8 mouse cellular contexts compared by ENCODE assay signal in genomic region chr11:106256775-106257174, GRCm38 (mm10). TPM values are rescaled to one million over a fixed set of nuclear protein-coding genes. Genes with fewer than 3 reads are reported as not detected.
DNase-seq lines count a peak whose midpoint lies in the region; ATAC-seq lines count a peak whose summit lies in the region.

No protein-coding gene starts in this region.

- H3K36me3 ChIP-seq in heart, embryonic 10.5 days = peaks cover 68% of the 10 kb centered on the region
- H3K36me3 ChIP-seq in embryonic facial prominence, embryonic 12.5 days = peaks cover 63% of the 10 kb centered on the region
- H3K36me3 ChIP-seq in intestine, embryonic 16.5 days (ENCODE audit: control insufficient read depth, insufficient read depth, low read length) = peaks cover 3% of the 10 kb centered on the region; the same call in 1 of the 2 replicates
- peaks cover 50% of the 10 kb centered on the region for H3K36me3 ChIP-seq in lung, embryonic 15.5 days

- peak overlapping the region; percentile 96 for H3K4me2 ChIP-seq in embryonic facial prominence, embryonic 12.5 days (replicated peaks)
- H3K4me2 ChIP-seq in intestine, embryonic 16.5 days (ENCODE audit: low read depth, low read length) = peak overlapping the region; percentile 94
- H3K4me2 ChIP-seq in lung, embryonic 15.5 days = peak overlapping the region; percentile 70

- ATAC-seq in embryonic facial prominence, embryonic 12.5 days (ENCODE audit: insufficient number of reproducible peaks, insufficient read depth, low FRiP score, low TSS enrichment) = no peak
- no peak for ATAC-seq in intestine, embryonic 16.5 days
- no peak for ATAC-seq in lung, embryonic 15.5 days (ENCODE audit: borderline replicate concordance, extremely low read depth, low FRiP score, low TSS enrichment)

- H3K27me3 ChIP-seq in heart, embryonic 10.5 days (ENCODE audit: insufficient read depth, poor library complexity, severe bottlenecking) = no peaks in the 10 kb centered on the region
- H3K27me3 ChIP-seq in embryonic facial prominence, embryonic 12.5 days = no peaks in the 10 kb centered on the region
- no peaks in the 10 kb centered on the region for H3K27me3 ChIP-seq in intestine, embryonic 16.5 days (replicated peaks; ENCODE audit: control insufficient read depth, insufficient read depth, low read length)
- no peaks in the 10 kb centered on the region for H3K27me3 ChIP-seq in lung, embryonic 15.5 days

- H3K27ac ChIP-seq in heart, embryonic 10.5 days = peak overlapping the region; percentile 95
- H3K27ac ChIP-seq in embryonic facial prominence, embryonic 12.5 days = no peak overlapping the region
- H3K27ac ChIP-seq in intestine, embryonic 16.5 days (ENCODE audit: low read length) = no peak overlapping the region
- H3K27ac ChIP-seq in lung, embryonic 15.5 days = peak overlapping the region; percentile 71; the same call in 1 of the 2 replicates

- no peak for DNase-seq in heart, embryonic 10.5 days (ENCODE audit: low spot score)
- no peak for DNase-seq in heart, postnatal 25 days (ENCODE audit: low spot score)
- DNase-seq in urinary bladder, postnatal 25 days (ENCODE audit: low spot score) = no peak
- no peak for DNase-seq in adipocyte (ENCODE audit: low spot score)
- DNase-seq in yolk sac, embryonic 10.5 days (ENCODE audit: low spot score) = no peak

- intact Hi-C loops in heart, postnatal 25 days (cut with DNase I) = loop anchor here (2.0 kb wide), 1 partner anchor 16 kb away; the partner anchor contains the start of gene Smarcd2

- no peaks in the 10 kb centered on the region for H3K9me3 ChIP-seq in heart, embryonic 10.5 days
- H3K9me3 ChIP-seq in embryonic facial prominence, embryonic 12.5 days = no peaks in the 10 kb centered on the region
- no peaks in the 10 kb centered on the region for H3K9me3 ChIP-seq in intestine, embryonic 16.5 days (ENCODE audit: control insufficient read depth, low read length)
- no peaks in the 10 kb centered on the region for H3K9me3 ChIP-seq in lung, embryonic 15.5 days

- H3K9ac ChIP-seq in embryonic facial prominence, embryonic 12.5 days = peak overlapping the region; percentile 86
- H3K9ac ChIP-seq in intestine, embryonic 16.5 days (ENCODE audit: low read depth, low read length) = peak overlapping the region; percentile 84
- peak overlapping the region; percentile 82 for H3K9ac ChIP-seq in lung, embryonic 15.5 days

- H3K4me3 ChIP-seq in heart, embryonic 10.5 days = peak overlapping the region; percentile 83
- peak overlapping the region; percentile 80 for H3K4me3 ChIP-seq in embryonic facial prominence, embryonic 12.5 days
- H3K4me3 ChIP-seq in intestine, embryonic 16.5 days (ENCODE audit: low read length) = peak overlapping the region; percentile 66
- peak overlapping the region; percentile 69 for H3K4me3 ChIP-seq in lung, embryonic 15.5 days

- 59% methylated on average over 5 of the region's 5 CpGs for WGBS in heart, embryonic 10.5 days
- WGBS in embryonic facial prominence, embryonic 12.5 days = 67% methylated on average over 5 of the region's 5 CpGs
- WGBS in intestine, embryonic 16.5 days = 63% methylated on average over 5 of the region's 5 CpGs
- WGBS in lung, embryonic 15.5 days = 55% methylated on average over 5 of the region's 5 CpGs

- H3K4me1 ChIP-seq in heart, embryonic 10.5 days = peaks cover 19% of the 10 kb centered on the region
- peaks cover 17% of the 10 kb centered on the region for H3K4me1 ChIP-seq in embryonic facial prominence, embryonic 12.5 days
- peaks cover 12% of the 10 kb centered on the region for H3K4me1 ChIP-seq in intestine, embryonic 16.5 days (ENCODE audit: control insufficient read depth, insufficient read depth, low read length)
- peaks cover 20% of the 10 kb centered on the region for H3K4me1 ChIP-seq in lung, embryonic 15.5 days

RNA-seq across cellular contexts. Expression of gene Psmc5, which starts 0.8 kb away (rescaled TPM):
- 330 and 386 TPM in 2 replicates for polyA plus RNA-seq in heart, embryonic 10.5 days (2016; fragmentation: Nextera tagmentation; extraction: Ambion mirVana)
- 100 to 1,000 TPM; 103 to 107 TPM for total RNA-seq in heart, postnatal 25 days (2021)
- polyA plus RNA-seq in embryonic facial prominence, embryonic 12.5 days (2016; fragmentation: Nextera tagmentation; extraction: Ambion mirVana) = 315 and 316 TPM in 2 replicates
- polyA plus RNA-seq in intestine, embryonic 16.5 days (2015; fragmentation: Nextera tagmentation; extraction: Ambion mirVana) = 234 and 263 TPM in 2 replicates
- 271 and 275 TPM in 2 replicates for polyA plus RNA-seq in lung, embryonic 15.5 days (2015; fragmentation: Nextera tagmentation; extraction: Ambion mirVana)

RNA-seq across cellular contexts. Expression of gene Ftsj3, which starts 0.9 kb away (rescaled TPM):
- polyA plus RNA-seq in heart, embryonic 10.5 days (2016; fragmentation: Nextera tagmentation; extraction: Ambion mirVana) = 55.9 and 71.1 TPM in 2 replicates
- total RNA-seq in heart, postnatal 25 days (2021) = 10 to 100 TPM; 20.8 to 21.8 TPM
- 63.3 and 67.0 TPM in 2 replicates for polyA plus RNA-seq in embryonic facial prominence, embryonic 12.5 days (2016; fragmentation: Nextera tagmentation; extraction: Ambion mirVana)
- 42.9 and 50.8 TPM in 2 replicates for polyA plus RNA-seq in intestine, embryonic 16.5 days (2015; fragmentation: Nextera tagmentation; extraction: Ambion mirVana)
- 50.2 and 54.1 TPM in 2 replicates for polyA plus RNA-seq in lung, embryonic 15.5 days (2015; fragmentation: Nextera tagmentation; extraction: Ambion mirVana)

RNA-seq across cellular contexts. Expression of gene Smarcd2, which starts 16.0 kb away (rescaled TPM):
- polyA plus RNA-seq in heart, embryonic 10.5 days (2016; fragmentation: Nextera tagmentation; extraction: Ambion mirVana) = 20.9 and 36.2 TPM in 2 replicates
- 10 to 100 TPM; 17.7 to 21.5 TPM for total RNA-seq in heart, postnatal 25 days (2021)
- polyA plus RNA-seq in embryonic facial prominence, embryonic 12.5 days (2016; fragmentation: Nextera tagmentation; extraction: Ambion mirVana) = 71.5 and 75.1 TPM in 2 replicates
- 48.1 and 49.7 TPM in 2 replicates for polyA plus RNA-seq in intestine, embryonic 16.5 days (2015; fragmentation: Nextera tagmentation; extraction: Ambion mirVana)
- 79.1 and 81.6 TPM in 2 replicates for polyA plus RNA-seq in lung, embryonic 15.5 days (2015; fragmentation: Nextera tagmentation; extraction: Ambion mirVana)

RNA-seq across cellular contexts. Expression of gene Tcam1, which starts 19.7 kb away (rescaled TPM):
- 0.18 and 0.40 TPM in 2 replicates for polyA plus RNA-seq in heart, embryonic 10.5 days (2016; fragmentation: Nextera tagmentation; extraction: Ambion mirVana)
- total RNA-seq in heart, postnatal 25 days (2021) = not detected
- 0.24 and 0.47 TPM in 2 replicates for polyA plus RNA-seq in embryonic facial prominence, embryonic 12.5 days (2016; fragmentation: Nextera tagmentation; extraction: Ambion mirVana)
- 0.20 and 0.27 TPM in 2 replicates for polyA plus RNA-seq in intestine, embryonic 16.5 days (2015; fragmentation: Nextera tagmentation; extraction: Ambion mirVana)
- polyA plus RNA-seq in lung, embryonic 15.5 days (2015; fragmentation: Nextera tagmentation; extraction: Ambion mirVana) = 0.23 and 0.24 TPM in 2 replicates

RNA-seq across cellular contexts. Expression of gene Ddx42, which starts 40.0 kb away (rescaled TPM):
- 63.7 and 70.3 TPM in 2 replicates for polyA plus RNA-seq in heart, embryonic 10.5 days (2016; fragmentation: Nextera tagmentation; extraction: Ambion mirVana)
- total RNA-seq in heart, postnatal 25 days (2021) = 10 to 100 TPM; 24.5 to 25.7 TPM
- polyA plus RNA-seq in embryonic facial prominence, embryonic 12.5 days (2016; fragmentation: Nextera tagmentation; extraction: Ambion mirVana) = 103 and 104 TPM in 2 replicates
- polyA plus RNA-seq in intestine, embryonic 16.5 days (2015; fragmentation: Nextera tagmentation; extraction: Ambion mirVana) = 54.5 and 57.5 TPM in 2 replicates
- polyA plus RNA-seq in lung, embryonic 15.5 days (2015; fragmentation: Nextera tagmentation; extraction: Ambion mirVana) = 69.8 and 72.7 TPM in 2 replicates

Comparison
In these comparisons a context has a peak if more than half of its experiments do, and no peak if none do; other contexts are left out.
1. H3K27ac ChIP-seq: peak in heart, embryonic 10.5 days (single experiment) and lung, embryonic 15.5 days (single experiment); none in embryonic facial prominence, embryonic 12.5 days (single experiment) and intestine, embryonic 16.5 days (single experiment).
2. Peak in every context shown above with its lines, with median percentiles within 50 percentile points of each other: H3K4me3 ChIP-seq, H3K4me2 ChIP-seq and H3K9ac ChIP-seq.